Mouse (Mus musculus): ENCODE results near the gene Ap1b1.

- no peak for TF ChIP-seq CTCF (IDR thresholded peaks at IDR 0.05; ENCODE audit: extremely low read depth, insufficient read depth, low read length)
- no peak for TF ChIP-seq POLR2A (IDR thresholded peaks at IDR 0.05; ENCODE audit: extremely low read depth, insufficient read depth, low read length)
Measured at GRCm38 (mm10) chr11:5057856-5058641, 71.4 kb downstream of the Ap1b1 start, which contains the start of gene Rasl10a.
